Mouse (Mus musculus) neural tube, embryonic 10.5 days (tissue): ENCODE data around the gene Hecw2.

Experiments
- DNase-seq: peaks from one replicate; pipeline ENCODE4 v3.0.0-alpha.2; 2017; ENCODE audit warnings: low spot score; ENCODE audit errors: extremely low spot score

Hecw2 gene

GRCm38 (mm10) chr1:53839392-53839791 is 355.6 kb downstream of the Hecw2 start:
- DNase-seq, result no peak

DNA sequence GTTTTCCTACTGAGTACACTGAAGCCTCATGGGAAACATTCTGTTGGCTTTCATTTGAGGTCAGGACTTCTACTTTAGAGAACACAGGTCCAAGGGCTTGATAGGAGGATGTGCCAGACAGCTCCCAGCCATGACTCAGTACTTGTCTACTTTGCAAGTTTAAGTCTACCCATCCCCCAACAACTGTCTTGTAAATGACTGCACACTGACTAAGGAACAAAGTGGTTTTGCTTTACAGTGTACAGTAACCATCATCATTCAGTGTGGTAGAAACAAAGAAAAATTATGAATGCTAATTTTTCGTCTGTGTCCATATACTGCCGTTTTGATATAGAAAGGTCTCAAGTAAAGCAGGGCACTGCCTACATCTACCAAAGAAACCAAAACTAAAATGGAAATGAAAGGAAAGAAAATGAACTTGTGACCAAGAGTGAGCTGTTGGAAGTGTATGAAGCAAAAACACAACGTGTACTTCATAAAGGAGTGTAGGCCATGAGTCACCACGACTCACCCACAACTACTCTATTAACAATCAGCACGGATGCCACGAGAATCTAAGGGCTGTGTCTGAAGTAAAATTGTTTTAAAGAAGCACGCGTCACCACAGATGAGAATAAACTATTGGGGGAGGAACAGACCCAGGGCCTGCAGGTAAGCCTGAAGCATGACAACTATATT is 356.6 kb downstream of the Hecw2 start:
- DNase-seq, result no peak

DNA sequence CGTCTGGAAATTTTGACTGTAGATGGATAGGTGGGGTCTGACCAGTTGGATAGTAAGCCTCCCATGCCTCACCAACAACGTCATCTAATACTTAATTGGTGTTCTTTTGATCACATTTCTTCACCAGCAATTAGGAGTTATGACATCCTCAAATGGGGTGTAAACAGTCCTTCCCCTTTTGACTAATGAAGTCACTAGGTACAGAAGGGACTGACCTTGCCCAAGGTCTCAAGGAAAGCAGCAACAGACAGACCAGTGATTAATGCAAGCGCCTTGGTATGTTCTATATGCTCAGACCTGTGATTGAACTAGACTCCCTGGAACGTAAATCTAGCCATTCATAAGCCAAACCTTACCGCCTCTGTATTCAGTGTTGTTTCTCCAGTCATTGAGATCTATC is 364.7 kb downstream of the Hecw2 start:
- DNase-seq, result no peak

DNA sequence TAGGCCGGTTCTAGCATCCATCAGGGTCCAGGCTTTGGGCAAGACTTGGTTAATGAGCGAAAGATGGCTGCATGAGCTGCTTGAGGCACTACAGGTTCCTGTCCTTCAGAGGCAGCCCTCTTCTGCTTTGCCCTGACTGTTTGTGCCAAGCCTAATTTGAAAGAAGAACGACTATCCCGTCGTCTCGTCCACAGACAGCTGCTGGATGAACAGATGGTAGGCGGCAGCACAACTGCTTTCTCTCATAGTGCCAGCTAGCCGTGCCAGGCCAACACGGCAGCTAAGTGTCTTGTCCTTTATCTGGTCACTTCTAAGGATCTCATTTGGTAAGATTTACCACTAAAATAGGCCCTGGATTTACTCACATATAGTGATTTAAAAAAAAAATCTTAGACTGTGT is 365.9 kb downstream of the Hecw2 start:
- DNase-seq, result no peak

- no peak for DNase-seq
Measured at GRCm38 (mm10) chr1:53824446-53825337, 370.3 kb downstream of the Hecw2 start.

DNA sequence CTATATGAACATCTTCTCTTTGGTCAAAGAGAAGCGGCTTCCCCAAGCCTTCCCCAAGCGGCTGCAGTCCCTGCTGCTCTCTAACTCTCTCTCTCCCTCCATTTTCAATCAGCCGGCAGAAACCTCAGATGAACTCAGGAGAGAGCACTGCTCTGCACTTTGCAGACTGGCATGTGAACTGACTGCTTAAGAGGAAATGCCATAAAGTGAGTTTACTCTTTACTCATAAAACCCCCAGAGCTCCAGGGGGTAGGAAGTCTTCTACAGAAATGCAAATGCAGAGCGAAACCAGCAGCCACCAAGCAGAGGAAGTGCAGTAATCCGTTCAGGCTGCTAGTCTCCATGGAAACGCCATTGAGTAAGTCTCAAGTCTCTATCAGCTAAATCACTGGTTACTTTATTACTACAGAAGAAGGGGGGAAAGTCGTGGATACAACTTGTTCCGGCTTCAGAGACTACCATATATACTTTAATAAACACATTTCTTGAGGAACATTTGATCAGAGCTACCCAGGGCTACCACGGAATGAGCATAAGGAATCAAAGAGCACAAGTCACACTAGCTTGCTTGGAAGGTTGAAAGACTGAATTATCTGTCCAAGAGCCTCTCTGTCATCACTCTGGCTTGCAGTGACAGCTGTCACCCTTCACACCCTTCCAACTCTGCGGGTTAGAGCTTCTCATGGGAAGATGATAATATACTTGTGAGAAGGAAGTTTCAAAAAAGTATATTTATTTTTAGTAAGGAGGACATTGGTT is 371.1 kb downstream of the Hecw2 start:
- peak; percentile 30 for DNase-seq

GRCm38 (mm10) chr1:53821983-53822382 is 373.0 kb downstream of the Hecw2 start:
- DNase-seq, result no peak

DNA sequence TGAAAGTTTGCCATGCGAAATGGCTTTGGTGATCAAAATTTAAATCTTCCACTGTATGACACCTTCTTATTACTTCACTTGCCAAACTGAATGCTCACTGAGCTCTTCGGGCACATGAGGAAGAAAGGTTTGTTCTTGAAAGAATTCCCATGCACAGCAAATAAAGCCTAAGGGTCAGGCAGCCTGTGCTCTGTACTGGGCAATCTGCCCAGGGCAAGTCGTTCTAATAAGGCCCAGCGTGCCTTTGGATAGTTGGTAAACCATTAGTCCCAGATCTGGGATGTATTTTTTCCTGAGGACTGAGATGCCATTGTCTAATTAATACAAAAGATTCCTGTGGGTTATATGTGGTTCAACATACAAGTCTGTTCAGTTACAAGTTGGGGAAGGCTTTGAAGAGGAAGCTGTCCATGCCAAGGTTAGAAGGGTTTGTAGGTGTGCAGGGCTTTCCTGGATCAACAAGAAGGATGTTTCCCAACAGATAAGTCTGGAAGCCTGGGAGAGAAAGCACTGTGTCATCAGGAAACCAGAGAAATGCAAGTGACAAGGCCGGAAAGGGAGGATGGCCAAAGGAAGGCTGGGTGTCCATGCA is 374.8 kb downstream of the Hecw2 start:
- DNase-seq, result no peak

DNA sequence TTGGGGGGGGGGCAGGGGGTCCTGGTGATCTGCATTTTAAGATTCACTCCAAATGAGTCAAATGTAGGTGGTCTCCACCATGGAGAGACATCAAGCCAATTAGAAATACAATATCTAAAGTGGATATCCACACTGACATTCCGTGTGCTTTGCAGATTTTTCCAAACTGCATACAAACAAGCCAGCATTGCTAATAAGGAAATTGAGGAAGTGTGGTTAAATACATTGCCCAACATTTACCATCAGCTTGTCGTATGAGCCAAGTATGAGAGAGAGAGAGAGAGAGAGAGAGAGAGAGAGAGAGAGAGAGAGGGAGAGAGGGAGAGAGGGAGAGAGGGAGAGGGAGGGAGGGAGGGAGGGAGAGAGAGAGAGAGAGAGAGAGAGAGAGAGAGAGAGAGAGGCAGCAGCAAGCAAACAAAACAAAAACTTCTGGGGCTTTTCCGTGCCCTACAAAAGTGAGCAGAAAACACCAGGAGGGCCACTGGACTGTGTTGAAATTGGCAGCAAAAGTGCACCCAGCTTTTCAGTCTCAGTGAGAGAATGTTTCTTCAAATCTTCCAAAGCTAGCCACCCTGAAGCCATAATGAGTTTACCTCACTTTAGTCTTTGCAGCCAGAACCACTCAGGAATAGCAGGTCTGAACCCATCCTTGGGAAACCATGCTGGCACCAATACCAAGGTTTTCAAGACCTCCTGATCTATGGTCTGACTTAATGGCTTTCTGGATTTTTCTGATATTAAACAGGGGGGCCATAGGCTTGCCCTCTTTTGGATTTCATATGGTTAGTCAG is 376.7 kb downstream of the Hecw2 start:
- DNase-seq, result no peak

DNA sequence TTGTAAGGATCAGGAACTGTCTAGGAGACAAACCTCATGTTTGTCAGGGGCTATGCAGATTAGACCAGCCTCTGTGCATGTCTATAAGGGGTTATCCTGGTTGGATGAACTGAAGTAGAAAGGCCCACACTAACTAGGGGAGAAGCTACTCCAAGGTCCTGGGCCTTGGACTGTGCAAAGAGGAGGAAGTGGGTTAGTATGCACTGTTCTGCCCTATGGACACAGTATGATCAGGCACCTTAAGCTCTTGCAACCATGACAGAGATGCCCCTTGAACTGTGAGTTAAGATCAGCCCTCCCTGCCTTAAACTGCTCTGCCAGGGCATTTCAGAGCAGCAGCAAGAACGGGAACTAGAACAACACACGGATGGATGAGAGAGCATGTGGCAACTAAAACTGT is 378.6 kb downstream of the Hecw2 start:
- no peak for DNase-seq

GRCm38 (mm10) chr1:53814077-53814705 is 380.8 kb downstream of the Hecw2 start:
- DNase-seq, result no peak

GRCm38 (mm10) chr1:53811919-53812318 is 383.0 kb downstream of the Hecw2 start:
- no peak for DNase-seq

GRCm38 (mm10) chr1:53808229-53808628 is 386.7 kb downstream of the Hecw2 start:
- no peak for DNase-seq

DNA sequence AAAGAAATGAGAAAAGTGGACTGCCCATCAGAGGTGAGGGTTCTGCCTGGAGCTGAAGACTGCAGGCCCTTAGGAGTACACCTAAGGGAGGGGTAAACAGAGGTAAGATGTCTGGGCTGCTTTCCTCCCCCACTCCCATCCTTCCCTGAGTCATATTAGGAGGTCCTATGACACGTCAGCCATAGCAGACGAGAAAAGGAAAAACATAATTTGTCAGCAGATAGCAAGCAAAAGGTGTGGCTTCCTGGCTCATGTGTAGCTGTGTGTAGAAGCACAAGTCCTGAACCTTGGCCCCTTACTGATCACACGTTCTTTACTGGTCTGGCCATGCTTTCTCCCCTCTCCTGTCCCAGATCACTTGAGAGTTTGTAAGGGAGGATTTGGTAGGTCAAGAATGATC is 397.2 kb downstream of the Hecw2 start:
- no peak for DNase-seq

DNA sequence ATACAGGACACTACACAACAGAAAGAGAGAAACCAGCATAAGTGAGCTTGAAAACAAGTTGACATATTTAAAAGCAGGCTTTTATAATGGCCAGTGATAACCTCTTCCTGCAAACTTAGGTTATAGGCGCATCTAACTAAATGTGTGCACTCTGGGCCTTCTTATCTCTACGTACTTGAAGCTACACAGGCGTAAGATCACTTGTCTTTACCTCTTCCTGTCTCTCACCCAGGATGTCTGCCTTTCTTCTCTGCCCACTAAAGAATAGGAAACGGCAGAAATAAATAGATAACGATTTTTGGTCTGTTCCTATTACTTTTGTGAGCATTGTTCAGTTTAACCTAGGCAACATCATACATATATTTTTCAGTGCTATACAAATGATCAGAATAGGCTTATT is 397.9 kb downstream of the Hecw2 start:
- DNase-seq, result no peak

DNA sequence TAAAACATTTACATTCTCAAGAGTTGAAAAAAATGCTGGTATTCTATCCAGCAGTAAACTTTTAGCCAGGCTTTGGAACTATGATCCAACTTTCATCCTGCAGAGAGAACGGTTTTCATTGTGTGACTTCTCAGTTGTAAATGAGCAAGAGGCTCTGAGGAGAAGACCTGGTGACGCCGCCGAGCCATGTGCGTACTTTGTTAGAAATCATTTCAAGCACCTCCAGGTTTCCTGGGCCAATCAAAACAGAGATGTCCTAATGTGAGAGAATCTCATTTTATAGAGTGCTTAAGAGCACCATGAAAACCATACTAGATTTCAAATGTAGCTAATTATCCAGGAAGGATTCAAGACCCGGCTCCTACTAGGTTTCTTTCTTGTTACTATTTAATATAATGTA is 398.7 kb downstream of the Hecw2 start:
- DNase-seq, result no peak

GRCm38 (mm10) chr1:53795591-53795990 is 399.4 kb downstream of the Hecw2 start:
- no peak for DNase-seq

- no peak for DNase-seq
Measured at GRCm38 (mm10) chr1:53795081-53795480, 399.9 kb downstream of the Hecw2 start.

DNA sequence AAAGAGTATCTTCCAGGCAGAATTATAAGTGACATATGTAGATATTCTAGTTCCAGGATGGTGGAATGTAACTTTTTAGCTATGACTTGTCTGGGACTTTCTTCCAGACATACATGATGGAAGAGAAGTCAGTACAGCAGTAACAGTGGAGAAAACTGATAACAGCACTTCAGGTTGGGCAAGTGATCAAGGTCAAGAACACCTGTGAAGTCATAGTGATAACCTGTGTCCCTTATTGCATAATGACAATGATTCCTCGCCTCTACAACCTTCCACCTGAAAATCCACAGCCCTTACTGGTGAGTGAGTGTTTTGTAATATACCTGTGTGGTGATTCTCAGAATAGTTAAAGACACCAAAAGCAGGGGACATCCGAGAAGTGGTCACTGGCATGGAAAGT is 400.7 kb downstream of the Hecw2 start:
- DNase-seq, result no peak

DNA sequence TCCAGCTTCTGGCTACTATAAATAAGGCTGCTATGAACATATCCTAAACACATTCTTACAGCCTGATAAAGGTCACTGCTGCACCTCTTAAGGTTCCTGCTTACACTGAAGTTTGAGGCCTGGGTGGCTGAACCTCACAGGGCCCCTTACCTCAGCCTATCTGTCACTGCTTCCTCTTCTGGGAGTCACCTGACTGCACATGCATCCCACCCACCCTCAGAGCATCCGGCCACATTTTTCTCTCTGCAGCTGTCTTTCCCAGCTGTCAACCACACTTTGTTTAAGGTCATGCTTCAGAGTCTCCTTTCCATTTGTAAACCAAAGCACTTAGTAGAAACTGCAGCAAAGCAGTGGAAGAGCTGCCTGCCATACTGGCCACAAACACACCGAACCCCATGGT is 403.6 kb downstream of the Hecw2 start:
- DNase-seq, result no peak
